Mouse (Mus musculus) heart, embryonic 16.5 days (tissue): ENCODE measurements around the gene Ets1. TPM values are rescaled to one million over a fixed set of nuclear protein-coding genes. Genes with fewer than 3 reads are reported as not detected.
A peak's percentile ranks its signal among the peaks of the same experiment; 100 is the strongest.

Source experiments
- ATAC-seq: fragments of 200-750 bp; cut with Nextera tagmentation; replicated peaks from 2 replicates; pipeline ENCODE4 v1.8.0; 2017; ENCODE audit warnings: moderate number of reproducible peaks; ENCODE audit not compliant: insufficient read depth, low FRiP score; ENCODE audit errors: extremely low read depth
- H3K27ac ChIP-seq: fragments of 300-500 bp; sonication (generic); 2 replicates; pipeline ENCODE4 v1.5.1; 2014; ENCODE audit warnings: mild to moderate bottlenecking, low read length, control low read depth, moderate library complexity
- H3K27me3 ChIP-seq: fragments of 300-500 bp; sonication (generic); 2 replicates; pipeline ENCODE4 v1.6.1; 2014; ENCODE audit warnings: low read length, mixed read lengths; ENCODE audit not compliant: control insufficient read depth, insufficient read depth
- H3K36me3 ChIP-seq: fragments of 300-500 bp; sonication (generic); 2 replicates; pipeline ENCODE4 v1.6.1; 2014; ENCODE audit not compliant: control insufficient read depth, insufficient read depth
- H3K4me1 ChIP-seq: fragments of 300-500 bp; sonication (generic); 2 replicates; pipeline ENCODE4 v1.6.1; 2014; ENCODE audit warnings: low read length, mixed read lengths; ENCODE audit not compliant: control insufficient read depth, insufficient read depth
- H3K4me2 ChIP-seq: fragments of 300-500 bp; sonication (generic); 2 replicates; pipeline ENCODE4 v1.6.1; 2014; ENCODE audit warnings: low read depth, mild to moderate bottlenecking, control low read depth, low read length
- H3K4me3 ChIP-seq: fragments of 300-500 bp; sonication (generic); 2 replicates; pipeline ENCODE4 v1.5.1; 2014; ENCODE audit warnings: mild to moderate bottlenecking, control low read depth, low read length
- H3K9ac ChIP-seq: fragments of 300-500 bp; sonication (generic); 2 replicates; pipeline ENCODE4 v1.6.1; 2014; ENCODE audit warnings: low read length, control low read depth
- H3K9me3 ChIP-seq: fragments of 300-500 bp; sonication (generic); replicated peaks from 2 replicates; pipeline ENCODE4 v1.6.1; 2016; ENCODE audit warnings: low read length; ENCODE audit not compliant: control insufficient read depth
- WGBS: fragments of 180-500 bp; shearing (Covaris S2); extraction: QIAGEN DNeasy Blood & Tissue Kit; methylation state at CpG from one replicate; pipeline ENCODE4 v1.1.7; 2014; 5-methylcytosine and 5-hydroxymethylcytosine counted together
- polyA plus RNA-seq: library from polyadenylated mRNA; unstranded; fragments of >200 nt; fragmentation: Nextera tagmentation; extraction: Ambion mirVana; gene quantifications from 2 replicates; pipeline ENCODE4 v1.2.1, GENCODE M21; 2015

Ets1 gene
- polyA plus RNA-seq, 1 experiment from 2014 or later: 66.7 TPM

DNA sequence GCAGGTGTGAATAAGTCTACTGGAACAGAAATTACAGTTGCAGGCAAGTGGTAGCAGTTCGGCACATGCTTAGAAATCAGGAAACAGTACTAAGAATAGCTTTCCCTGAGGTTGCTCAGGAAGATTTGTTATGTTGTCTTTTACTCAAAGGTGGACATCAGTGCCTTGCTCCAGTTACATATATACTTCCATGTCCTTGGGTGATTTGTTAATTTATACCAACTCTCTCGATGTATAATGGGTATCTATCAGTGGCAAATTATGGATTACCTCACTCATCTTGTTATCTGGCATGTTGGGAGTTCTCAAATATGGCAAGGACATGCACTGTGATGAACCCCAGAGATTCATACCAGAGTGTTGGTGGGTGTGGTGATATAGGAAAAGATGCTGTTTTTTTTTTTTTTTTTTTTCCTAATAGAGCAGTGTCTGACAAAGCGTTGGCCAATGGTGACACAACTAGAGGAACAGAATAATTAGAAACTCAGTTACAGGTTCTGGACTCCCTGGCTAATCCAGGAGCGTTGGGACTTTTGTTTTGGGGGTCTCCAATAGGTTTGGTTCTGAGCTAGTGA lies 59.0 kb downstream of the Ets1 start:
- 40% methylated on average over 4 of the region's 4 CpGs for WGBS
- Histone ChIP-seq H3K4me1 (peaks cover 17% of the 10 kb centered on the region), H3K27me3 (no peaks in the 10 kb centered on the region), H3K4me2 (peak overlapping the region; percentile 94), H3K9me3 (no peaks in the 10 kb centered on the region), H3K36me3 (no peaks in the 10 kb centered on the region), H3K4me3 (peak overlapping the region; percentile 87), H3K9ac (peak overlapping the region; percentile 91), H3K27ac (peak overlapping the region; percentile 96)
- ATAC-seq: no peak

DNA sequence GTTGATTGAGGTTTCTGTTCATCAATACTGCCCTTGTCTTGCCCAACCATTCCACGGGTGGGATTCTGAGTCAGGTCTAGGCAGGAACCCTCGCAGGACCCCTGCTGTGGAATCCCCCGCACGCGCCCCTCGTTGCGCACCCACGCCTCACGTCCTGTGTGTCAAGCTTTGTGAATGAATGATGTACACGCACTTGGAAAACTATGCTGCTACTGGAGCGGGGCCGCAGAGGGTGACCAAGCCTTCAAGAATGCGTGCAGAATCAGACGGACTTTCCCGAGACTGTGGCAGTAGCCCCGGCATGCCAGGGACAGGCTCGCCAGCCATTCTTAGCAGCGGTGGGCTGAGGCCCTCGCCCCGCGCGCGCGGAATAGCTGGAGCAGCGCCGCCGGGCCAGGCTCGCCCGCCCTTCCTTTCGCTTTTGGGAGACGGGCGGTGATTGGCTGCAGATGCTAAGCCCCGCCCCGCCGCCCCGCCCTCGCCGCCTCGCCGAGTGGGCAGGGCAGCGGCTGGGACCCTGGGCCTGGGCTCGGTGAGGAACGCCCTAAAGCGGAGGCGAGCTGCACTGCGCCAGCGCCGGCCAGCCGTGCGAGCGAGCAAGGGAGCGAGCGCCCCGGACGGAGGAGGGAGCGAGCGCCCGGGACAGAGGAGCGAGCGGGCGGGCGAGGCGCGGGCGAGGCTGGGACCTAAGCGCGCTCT lies 59.6 kb downstream of the Ets1 start:
- Histone ChIP-seq H3K27me3 (no peaks in the 10 kb centered on the region), H3K4me2 (peak overlapping the region; percentile 94), H3K4me3 (peak overlapping the region; percentile 87), H3K4me1 (peaks cover 22% of the 10 kb centered on the region), H3K9me3 (no peaks in the 10 kb centered on the region), H3K27ac (peak overlapping the region; percentile 96), H3K9ac (peak overlapping the region; percentile 91), H3K36me3 (no peaks in the 10 kb centered on the region)
- ATAC-seq: peak; percentile 95
- under 1% methylated on average over 67 of the region's 67 CpGs for WGBS

DNA sequence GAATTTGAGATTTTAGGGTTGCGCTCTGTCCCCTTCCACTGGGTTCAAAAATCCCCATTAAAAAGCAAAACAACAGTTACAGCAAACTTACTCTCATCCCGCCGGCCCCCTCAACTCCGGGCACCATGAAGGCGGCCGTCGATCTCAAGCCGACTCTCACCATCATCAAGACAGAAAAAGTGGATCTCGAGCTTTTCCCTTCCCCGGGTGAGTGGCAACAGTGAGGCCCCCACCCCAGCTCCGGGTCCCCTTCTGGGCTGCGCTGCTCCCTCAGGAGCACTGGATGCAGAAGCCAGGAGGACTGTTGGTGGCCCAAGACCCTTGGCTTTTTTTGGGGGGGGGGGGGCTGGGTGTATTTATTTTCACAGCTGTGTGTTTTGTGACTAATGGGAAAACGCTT lies 60.2 kb downstream of the Ets1 start:
- Histone ChIP-seq H3K36me3 (no peaks in the 10 kb centered on the region), H3K27ac (peak overlapping the region; percentile 96), H3K4me3 (peak overlapping the region; percentile 87), H3K4me1 (peaks cover 22% of the 10 kb centered on the region), H3K27me3 (no peaks in the 10 kb centered on the region), H3K4me2 (peak overlapping the region; percentile 94), H3K9ac (peak overlapping the region; percentile 91), H3K9me3 (no peaks in the 10 kb centered on the region)
- WGBS: under 1% methylated on average over 13 of the region's 13 CpGs
- peak; percentile 10 for ATAC-seq

DNA sequence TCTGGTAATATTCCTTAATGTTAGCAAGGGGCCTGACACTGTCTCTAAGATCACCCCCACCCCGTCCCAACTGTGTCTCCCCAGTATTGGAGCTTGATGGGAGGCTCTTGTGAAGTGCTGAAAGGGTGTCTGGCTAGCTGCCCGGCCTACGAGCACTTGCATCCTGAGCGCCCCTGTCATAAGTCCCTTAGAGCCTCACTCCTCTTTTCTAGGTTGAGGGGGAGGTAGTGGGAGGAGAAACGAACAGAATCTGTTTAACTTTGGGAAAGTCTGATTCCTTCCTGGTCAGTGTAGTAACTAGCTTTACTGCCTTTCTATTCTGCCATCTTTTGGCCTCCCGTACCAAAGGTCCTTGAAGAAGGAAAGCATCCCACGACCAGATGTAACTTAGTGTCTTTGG lies 60.7 kb downstream of the Ets1 start:
- no peaks in the 10 kb centered on the region for H3K9me3 ChIP-seq
- peaks cover 23% of the 10 kb centered on the region for H3K4me1 ChIP-seq
- H3K27ac ChIP-seq: peak overlapping the region; percentile 96
- H3K27me3 ChIP-seq: no peaks in the 10 kb centered on the region
- peak; percentile 41; the same call in 1 of the 2 replicates for ATAC-seq
- under 1% methylated on average over 7 of the region's 7 CpGs for WGBS
- peak overlapping the region; percentile 94 for H3K4me2 ChIP-seq
- H3K36me3 ChIP-seq: no peaks in the 10 kb centered on the region
- H3K4me3 ChIP-seq: peak overlapping the region; percentile 87
- peak overlapping the region; percentile 91 for H3K9ac ChIP-seq

DNA sequence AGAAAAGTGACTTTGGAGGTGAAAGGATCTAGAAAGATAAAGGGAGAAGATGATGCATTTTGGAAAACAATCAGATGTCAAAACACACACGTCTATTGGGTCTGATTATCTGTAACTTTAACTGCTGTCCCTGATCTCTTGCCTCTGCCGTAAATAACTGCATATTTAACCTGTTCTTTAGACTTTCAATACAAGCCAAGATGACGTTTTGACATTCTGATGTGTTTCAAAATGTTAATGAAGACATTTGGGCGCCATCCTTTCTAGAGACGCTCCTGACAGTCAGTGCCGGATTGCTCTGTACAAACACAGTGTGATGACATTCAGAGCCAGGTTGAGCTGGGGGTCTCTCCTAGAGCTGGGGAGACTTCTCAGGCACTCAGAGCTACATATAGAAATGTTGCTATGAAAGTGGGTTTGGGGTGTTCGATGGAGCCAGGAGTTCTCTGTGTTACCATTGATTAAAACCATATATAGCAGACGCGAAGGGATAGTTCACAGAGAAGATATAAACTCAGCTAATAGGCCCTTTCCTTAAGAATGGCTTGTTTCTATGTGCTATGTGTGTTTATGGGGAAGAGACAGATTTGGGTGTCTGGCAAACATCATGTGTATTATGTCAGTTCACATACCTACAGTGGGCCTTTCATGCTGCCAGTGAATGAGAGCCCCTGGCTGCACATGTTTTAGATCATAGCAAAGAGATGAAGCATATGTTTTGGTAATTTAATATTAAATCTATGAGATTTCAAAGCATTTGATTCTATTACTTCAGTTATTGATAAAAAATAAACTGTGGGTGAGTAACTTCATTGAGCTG lies 61.5 kb downstream of the Ets1 start:
- no peaks in the 10 kb centered on the region for H3K27me3 ChIP-seq
- WGBS: 51% methylated on average over 9 of the region's 9 CpGs

DNA sequence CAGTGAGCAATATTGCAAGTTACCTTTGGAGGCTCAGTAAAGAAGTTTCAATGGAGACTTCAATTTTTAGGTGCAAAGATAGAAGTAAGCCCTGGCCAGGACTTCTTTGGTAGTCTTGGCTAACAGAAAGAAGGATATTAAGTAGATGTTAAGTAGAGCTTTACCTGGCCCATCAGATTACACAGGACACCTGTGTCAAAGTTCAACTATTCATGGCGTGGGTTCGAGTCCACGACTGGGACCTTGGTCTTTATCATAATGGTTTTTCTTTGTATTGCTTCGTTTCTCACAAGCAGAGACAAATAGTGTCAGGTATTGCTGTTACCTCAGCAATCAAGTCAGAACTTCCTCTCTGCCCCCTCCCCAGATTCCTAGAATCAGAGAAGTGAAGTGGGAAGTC lies 62.7 kb downstream of the Ets1 start:
- no peak for ATAC-seq
- H3K4me2 ChIP-seq: peak overlapping the region; percentile 59
- peak overlapping the region; percentile 59; the same call in 1 of the 2 replicates for H3K27ac ChIP-seq
- H3K27me3 ChIP-seq: no peaks in the 10 kb centered on the region
- no peaks in the 10 kb centered on the region for H3K36me3 ChIP-seq
- peak overlapping the region; percentile 47 for H3K4me3 ChIP-seq
- H3K9ac ChIP-seq: peak overlapping the region; percentile 61
- no peaks in the 10 kb centered on the region for H3K9me3 ChIP-seq
- H3K4me1 ChIP-seq: peaks cover 28% of the 10 kb centered on the region
- 59% methylated on average over 4 of the region's 4 CpGs for WGBS

More for the DNA sequence above, 61.5 kb downstream of the Ets1 start:
- peak overlapping the region; percentile 96 for H3K27ac ChIP-seq
- H3K4me3 ChIP-seq: peak overlapping the region; percentile 87
- H3K9ac ChIP-seq: peak overlapping the region; percentile 91
- ATAC-seq: no peak
- H3K36me3 ChIP-seq: no peaks in the 10 kb centered on the region
- H3K4me1 ChIP-seq: peaks cover 28% of the 10 kb centered on the region
- H3K9me3 ChIP-seq: no peaks in the 10 kb centered on the region
- H3K4me2 ChIP-seq: peak overlapping the region; percentile 94

DNA sequence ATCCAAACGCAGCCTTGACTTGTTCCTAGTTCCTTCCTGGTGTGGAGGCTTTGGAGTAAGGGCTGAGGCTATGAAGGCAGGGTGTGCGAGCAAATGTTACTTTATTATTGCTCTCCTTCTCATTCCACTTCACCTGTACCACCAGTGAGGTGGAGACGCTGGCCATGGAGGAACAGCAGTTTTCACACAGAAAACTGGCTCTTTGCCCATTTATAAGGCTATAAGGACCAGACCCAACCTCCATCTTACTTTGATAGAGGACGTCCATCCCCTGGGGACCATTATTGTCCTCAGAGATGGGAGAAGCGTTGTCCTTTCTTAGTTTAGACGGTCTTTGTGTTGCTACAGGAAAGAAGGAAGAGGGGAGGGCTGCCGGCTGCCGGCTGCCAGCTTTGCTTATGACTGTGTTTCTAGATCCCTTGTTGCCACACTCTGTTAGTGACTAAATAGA lies 63.4 kb downstream of the Ets1 start:
- Histone ChIP-seq H3K9me3 (no peaks in the 10 kb centered on the region), H3K36me3 (no peaks in the 10 kb centered on the region), H3K4me3 (peak overlapping the region; percentile 47), H3K9ac (peak overlapping the region; percentile 61), H3K4me2 (peak overlapping the region; percentile 59), H3K4me1 (peaks cover 28% of the 10 kb centered on the region), H3K27me3 (no peaks in the 10 kb centered on the region), H3K27ac (peak overlapping the region; percentile 59)
- 55% methylated on average over 8 of the region's 8 CpGs for WGBS
- ATAC-seq: no peak

DNA sequence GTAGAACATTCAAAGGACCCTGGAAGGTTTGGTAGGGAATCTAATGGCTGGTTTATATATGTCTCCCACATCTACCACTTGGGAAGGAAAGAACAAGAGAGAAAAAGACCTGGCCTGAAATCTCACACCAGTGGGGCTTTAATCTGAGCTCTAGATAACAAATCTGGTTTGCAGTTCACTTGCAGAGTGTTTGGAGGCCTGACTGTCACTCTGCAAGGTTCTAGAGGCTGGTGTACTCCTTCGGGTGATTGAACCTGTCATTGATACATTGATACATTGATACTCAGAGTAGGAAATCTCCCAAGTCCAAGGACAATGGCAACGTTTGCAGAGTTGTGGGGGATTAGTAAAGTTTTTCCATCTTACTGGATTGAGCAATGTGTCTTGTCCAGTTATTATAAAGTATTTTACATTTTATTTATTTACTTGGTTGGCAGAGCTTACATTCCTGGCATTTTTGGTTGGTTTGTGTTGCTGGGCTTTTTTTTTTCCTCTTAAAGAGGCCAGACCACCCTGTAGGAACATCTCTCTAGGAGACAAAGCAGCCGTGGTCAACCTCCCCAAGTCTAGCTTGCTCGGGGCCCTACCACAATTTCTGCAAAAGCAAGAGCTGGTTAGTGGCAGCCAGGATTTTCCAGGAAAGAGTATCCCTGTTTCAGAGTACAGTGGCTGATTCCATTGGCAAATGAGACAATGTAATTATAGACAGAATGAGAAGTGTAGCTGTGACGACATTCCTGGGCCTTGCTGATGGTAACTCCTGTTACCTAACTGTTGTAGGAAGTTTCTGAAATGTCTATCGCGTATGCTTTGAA lies 64.3 kb downstream of the Ets1 start:
- peaks cover 21% of the 10 kb centered on the region for H3K4me1 ChIP-seq
- ATAC-seq: no peak
- H3K27ac ChIP-seq: peak overlapping the region; percentile 59
- H3K4me2 ChIP-seq: peak overlapping the region; percentile 59
- peak overlapping the region; percentile 47 for H3K4me3 ChIP-seq
- no peaks in the 10 kb centered on the region for H3K27me3 ChIP-seq
- no peaks in the 10 kb centered on the region for H3K9me3 ChIP-seq
- WGBS: 47% methylated on average over 7 of the region's 7 CpGs
- H3K9ac ChIP-seq: peak overlapping the region; percentile 61
- no peaks in the 10 kb centered on the region for H3K36me3 ChIP-seq
